Mouse (Mus musculus) erythroblast, adult 5-6 weeks (primary cell): Measurements from ENCODE around the gene Tex50. TPM values are rescaled to one million over a fixed set of nuclear protein-coding genes. Genes with fewer than 3 reads are reported as not detected.
"Not testable (repeated sequence)": the region's sequence is repeated elsewhere in the genome, so short reads cannot be mapped to it uniquely, and the experiment has no call there.

ENCODE experiments used
- ATAC-seq: replicated peaks from 2 replicates; pipeline ENCODE4 v1.8.0; 2016; ENCODE audit warnings: moderate number of reproducible peaks, mild to moderate bottlenecking, moderate TSS enrichment, inconsistent platforms; ENCODE audit not compliant: poor library complexity, low FRiP score, severe bottlenecking
- total RNA-seq, 2 experiments: library from RNA; stranded (forward) in 1 of 2; stranded (reverse) in 1 of 2; fragments of 150-400 nt in 1 of 2; fragments of 200-764, 138-1000 nt in 1 of 2; gene quantifications; 2 replicates each; pipeline versions ENCODE4 v1.2.3 to v1.2.4; 2015 to 2017; ENCODE audit warnings: low replicate concordance in 2 of 2

Tex50 gene
- total RNA-seq (2015; ENCODE audit: low replicate concordance) (not detected in 2 replicates), total RNA-seq (2017; ENCODE audit: low replicate concordance) (not detected in 2 replicates)

- no peak for ATAC-seq
These were observed at the start of gene Tex50 for GRCm38 (mm10) chr1:161159214-161159613. Gene Tex50 (minus strand): TSS chr1:161159314.

- ATAC-seq: no peak
These were observed 40.7 kb upstream of the Tex50 start for GRCm38 (mm10) chr1:161199856-161200255.

- not testable (repeated sequence) for ATAC-seq
These were observed 37.2 kb upstream of the Tex50 start for GRCm38 (mm10) chr1:161196364-161196763.

DNA sequence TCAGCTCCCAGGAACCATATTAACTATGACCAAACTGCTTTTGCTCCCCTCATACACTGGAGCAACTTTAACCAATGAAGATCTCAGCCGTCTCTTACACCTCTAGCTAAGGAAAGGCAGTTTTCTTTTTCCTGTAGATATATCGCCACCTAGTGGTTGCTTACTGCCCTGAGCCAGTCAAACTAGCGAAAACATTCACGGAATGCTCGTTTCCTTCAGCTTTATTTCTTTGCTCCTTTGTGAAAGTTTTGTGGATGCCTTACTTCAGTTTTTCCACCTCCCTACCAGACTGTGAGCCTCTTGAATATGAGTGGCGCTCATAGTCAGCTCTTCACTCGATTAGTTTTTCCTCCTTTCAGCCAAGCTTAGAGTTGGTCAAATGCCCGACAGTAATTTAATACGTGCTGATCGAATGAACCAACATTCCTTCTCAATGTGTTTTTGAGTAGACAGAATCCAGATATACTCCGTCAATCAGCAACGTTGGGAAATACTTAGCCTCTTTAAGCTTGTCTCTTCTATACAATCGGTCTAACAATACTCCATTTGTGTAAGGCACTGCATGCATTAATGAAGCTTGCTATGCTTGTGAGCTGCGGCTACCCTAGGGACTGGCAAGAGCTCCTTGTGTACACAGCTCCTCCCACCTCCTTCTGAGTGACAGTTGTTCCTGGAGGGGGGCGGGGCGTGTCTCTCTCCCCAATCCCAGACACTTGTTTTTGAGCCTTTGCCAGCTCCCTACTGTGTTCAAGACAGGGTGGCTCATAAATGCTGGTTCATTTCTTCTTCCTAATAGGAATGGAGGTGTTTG is 36.6 kb upstream of the Tex50 start:
- peak; percentile 93 for ATAC-seq

- ATAC-seq: no peak
These were observed 31.3 kb upstream of the Tex50 start for GRCm38 (mm10) chr1:161190253-161190910.

DNA sequence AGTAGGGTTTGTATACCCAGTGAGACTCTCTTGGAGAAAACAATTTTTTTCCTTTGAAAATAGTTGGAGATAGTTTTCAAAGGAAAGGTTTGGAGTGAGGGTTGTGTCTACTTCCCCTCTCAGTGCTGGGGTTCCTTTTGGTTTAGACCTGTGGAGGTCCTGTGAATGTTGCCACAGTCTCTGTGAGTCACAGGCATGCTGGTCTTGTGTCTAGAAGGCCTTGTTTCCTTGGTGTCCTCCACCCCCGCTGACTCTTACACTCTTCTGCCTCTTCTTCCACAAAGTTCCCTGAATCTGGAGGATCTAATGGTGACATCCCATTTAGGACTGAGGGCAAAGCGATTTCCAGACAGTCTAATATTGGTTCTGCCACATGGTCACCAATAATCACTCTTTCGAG is 26.3 kb upstream of the Tex50 start:
- ATAC-seq: no peak

- ATAC-seq: no peak
These were observed 24.6 kb upstream of the Tex50 start for GRCm38 (mm10) chr1:161183677-161184076.

DNA sequence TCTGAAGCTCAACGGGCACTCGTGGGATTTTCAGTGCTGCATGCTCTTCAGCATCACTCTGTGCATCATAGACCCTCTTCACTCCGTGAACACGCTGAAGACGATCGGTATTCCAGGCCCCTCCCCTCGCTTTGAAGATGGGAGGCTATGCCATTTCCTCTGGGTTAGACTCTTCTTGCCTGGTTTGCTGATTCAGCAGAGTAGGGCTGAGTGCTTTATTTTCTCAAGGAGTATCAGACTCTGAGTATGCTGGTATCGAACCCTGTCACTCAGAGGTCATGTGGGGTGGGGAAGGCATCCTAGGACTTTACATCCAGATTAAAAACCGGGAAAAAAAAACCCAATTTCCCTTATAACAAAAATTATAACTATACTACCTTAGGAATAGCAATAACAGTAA is 23.3 kb upstream of the Tex50 start:
- no peak for ATAC-seq

DNA sequence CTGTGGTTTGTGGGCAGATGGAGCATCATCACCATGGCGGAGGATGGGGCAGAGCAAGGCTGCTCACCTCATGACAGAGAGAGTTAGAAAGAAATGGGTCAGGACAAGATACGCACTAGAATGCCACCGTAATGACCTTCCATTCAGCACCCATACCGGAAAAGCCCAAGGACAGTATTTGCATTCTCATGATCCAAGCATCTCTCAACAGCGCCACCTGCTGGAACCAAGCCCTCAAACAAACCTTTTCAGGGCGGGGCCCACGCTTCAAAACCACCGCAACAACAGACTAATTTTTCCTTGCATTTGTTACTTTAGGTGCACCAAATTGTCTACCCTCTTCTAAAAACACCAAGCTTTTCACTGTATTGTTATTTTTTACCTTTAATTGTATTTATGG is 21.6 kb upstream of the Tex50 start:
- ATAC-seq: peak; percentile 83

DNA sequence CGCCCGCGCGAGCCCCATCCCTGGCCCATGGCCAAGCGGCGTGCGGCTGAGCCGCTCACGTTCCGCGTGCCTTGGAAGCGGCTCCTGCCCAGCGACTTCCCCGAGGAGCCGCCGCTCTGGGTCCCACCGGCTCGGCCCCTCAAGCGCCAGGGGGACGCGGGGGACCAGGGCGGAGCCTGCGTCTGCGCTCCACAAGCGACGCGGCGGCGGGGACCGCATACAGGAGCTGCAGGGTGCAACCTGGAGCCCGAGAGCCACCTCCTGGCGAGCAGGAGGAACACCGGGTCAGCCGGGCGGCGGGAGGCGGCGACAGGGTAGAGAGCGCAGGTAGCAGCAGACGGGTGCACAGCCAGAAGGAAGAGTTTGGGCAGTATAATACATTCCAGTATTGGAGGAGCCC is 11.5 kb upstream of the Tex50 start:
- ATAC-seq: peak; percentile 72

DNA sequence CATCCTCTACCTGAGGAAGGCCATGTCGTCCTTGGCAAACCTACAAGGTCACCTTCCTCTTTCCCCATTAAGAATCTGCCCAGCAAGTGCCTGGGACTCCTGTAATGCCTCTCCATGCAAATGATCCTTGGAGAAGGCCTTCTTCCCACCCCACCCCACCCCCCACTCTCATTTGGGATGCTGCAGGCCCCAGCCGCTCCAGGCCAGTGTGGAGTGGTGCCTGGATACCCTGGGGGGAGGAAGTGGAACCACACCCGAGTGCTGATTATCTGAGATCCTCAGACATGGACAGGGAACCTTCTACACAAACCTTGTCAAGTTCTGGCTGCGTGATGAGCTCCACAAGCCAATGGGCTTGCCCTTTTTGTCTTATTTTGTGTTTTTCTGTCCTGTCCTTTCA is 1.2 kb upstream of the Tex50 start:
- no peak for ATAC-seq

DNA sequence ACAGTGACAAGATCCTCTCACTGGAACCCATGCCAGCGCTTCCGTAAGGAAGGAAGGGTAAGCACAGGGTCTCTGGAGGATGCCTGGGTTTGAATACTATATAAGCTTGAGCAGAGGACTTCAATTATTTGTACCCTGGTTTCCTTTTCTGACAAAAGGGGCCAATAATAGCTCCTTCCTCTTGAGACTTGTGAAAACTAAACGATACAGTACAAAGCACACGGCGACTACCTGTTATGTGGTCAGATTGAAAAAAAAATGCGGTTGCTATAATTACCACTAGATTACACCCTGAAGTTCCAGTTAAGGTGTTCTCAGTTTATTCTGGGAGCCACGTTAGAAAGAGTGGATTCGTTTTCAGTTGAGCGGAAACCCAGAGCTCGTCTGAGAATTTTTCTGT is 2.6 kb downstream of the Tex50 start:
- no peak for ATAC-seq

GRCm38 (mm10) chr1:161151098-161151497 is 8.0 kb downstream of the Tex50 start:
- ATAC-seq: no peak

- ATAC-seq: no peak
These were observed 11.2 kb downstream of the Tex50 start for GRCm38 (mm10) chr1:161147888-161148287.

DNA sequence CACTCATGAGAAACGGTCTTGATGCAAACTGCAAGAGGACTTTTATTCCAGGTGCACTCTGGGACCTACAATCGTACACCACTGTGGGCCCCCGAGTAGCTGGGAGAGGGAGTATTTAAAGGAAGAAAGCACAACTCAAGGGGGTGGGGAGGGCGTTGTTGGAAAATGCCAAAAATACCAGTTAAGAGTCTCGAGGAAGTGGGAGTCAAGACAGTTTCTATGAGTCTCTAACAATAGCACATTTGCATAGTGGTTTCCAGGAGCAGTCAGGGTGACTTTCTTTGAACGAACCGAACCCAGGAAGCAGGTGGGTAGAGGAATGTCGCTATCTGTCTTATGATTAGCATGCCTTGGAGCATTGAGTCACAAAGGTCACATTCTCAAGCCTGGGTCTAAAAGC is 13.5 kb downstream of the Tex50 start:
- not testable (repeated sequence) for ATAC-seq

- no peak for ATAC-seq
These were observed 15.9 kb downstream of the Tex50 start for GRCm38 (mm10) chr1:161143216-161143615.

DNA sequence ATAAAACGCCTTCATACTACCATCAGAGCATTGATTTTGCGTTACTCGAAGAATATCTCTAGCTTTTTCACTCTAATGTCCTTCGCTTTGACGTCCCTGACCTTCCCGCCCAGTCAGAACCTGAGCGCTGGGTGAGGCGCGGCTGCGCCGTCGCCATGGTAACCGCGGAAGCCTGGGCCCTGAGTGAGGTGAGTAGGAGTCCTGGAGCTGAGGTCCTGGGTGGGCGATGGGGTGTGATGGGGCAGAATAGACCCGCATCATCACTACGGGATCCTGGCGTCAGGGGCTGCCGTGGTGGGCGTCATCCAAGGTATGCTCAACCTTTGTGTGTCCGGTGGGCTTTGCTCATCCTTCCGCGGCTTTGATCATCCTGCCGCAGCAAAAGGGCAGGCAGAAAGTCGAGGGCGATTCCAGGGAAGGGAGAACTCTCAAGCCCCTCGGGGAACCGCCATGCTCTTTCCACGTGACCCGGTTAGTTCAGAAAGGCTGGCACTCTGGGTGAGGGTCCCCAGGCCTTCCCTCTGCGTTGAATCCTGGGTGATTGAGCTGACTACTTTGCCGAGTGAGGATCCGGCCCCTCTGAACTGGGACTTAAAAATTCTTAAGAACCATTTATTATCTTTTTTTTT is 16.5 kb downstream of the Tex50 start, which contains the start of gene Ankrd45:
Ankrd45 (plus strand) TSS at position 161 of the 629 bp plus-strand sequence.
- no peak for ATAC-seq

DNA sequence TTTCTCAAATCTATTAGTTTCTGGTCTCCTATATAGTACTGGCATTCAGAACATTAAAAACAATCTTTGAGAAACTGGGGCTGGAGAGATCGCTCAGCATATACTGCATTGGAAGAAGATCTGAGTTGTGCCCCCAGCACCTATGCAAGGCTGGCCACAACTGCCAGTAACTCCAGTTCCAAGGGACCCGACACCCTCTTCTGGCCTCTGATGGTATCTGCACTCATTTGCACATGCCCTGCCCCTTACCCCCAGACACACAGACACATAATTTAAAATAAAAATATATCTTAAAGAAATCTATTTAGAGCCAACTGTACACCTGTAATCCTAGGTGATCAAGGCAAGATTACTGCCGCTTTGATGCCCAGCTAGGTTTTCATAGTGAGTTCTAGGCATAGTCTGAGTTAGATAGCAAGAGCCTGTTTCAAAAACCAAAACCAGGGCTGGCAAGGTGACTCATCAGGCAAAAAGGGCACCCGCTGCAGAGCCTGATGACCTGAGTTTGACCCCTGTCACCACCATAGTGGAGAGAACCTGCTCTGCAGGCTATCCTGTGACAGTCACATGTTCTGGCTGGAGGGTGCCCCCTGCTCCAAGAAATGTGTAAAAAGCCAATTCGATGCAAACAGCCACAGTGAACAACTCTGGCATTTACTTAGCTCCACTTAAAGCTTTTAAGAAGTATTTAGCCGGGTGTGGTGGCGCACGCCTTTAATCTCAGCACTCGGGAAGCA is 18.9 kb downstream of the Tex50 start:
- no peak for ATAC-seq

DNA sequence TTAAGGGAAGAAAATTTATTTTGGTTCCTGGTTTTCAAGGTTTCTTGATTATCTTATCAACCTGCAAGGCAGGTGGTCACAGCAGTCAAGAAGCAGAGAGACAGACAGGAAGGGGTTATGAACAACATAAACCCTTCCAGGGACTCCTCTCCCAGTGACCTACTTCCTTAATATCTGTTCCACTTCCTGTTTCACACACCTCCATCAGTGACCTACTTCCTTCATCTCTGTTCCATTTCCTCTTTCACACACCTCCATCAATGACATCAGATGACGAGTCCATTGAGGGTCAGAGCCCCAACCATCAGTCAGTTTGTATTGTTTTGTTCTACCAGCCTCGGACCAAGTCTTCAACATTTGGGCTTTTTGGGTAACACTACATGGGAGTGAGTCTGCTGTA is 19.6 kb downstream of the Tex50 start:
- no peak for ATAC-seq
